Mouse (Mus musculus): ENCODE measurements around the gene Ryr1. TPM values are rescaled to one million over a fixed set of nuclear protein-coding genes. Genes with fewer than 3 reads are reported as not detected.

The Ryr1 gene
- under 1 TPM; 0.03 to 0.08 TPM for total RNA-seq (2021)

GRCm38 (mm10) chr7:29124970-29125369, at the start of gene Ryr1:
TSS of gene Ryr1 (minus strand) at chr7:29125179.
- no peak for DNase-seq
- intact Hi-C loops (cut with DNase I): loop anchor here (5.0 kb wide), 1 partner anchor 122 kb away; the partner anchor contains the start of gene 2200002D01Rik

GRCm38 (mm10) chr7:29172390-29173016, 47.5 kb upstream of the Ryr1 start:
- no peak for DNase-seq
- intact Hi-C loops (cut with DNase I): loop anchor here (10.0 kb wide), 2 partner anchors 352 to 408 kb away; partner anchors contain the start of genes Nfkbib and Sirt2

DNA sequence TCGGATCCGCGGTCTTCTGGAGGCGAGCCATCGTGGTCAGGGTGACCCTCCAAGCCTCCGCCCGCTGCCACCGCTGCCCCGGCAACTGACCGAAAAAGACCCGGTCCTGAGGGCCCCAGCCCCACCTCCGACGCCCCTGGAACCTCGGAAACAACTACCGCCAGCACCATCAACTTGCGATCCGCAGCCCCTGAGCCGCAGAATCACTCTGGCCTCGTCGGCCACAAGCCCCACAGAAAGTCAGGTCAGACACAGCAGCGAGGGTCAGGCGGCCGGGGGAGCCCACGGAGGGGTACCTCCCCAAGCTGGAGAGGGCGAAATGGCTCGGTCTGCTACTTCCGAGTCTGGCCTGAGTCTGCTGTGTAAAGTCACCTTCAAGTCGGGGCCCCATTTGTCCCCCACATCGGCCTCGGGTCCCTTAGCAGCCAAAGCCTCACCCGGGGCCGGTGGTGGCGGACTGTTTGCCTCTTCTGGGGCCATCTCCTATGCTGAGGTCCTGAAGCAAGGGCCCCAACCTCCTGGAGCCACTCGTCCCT, 46.7 kb upstream of the Ryr1 start:
- intact Hi-C loops (cut with DNase I): loop anchor here (10.0 kb wide), 2 partner anchors 353 to 407 kb away; partner anchors contain the start of genes Nfkbib and Sirt2
- no peak for DNase-seq

DNA sequence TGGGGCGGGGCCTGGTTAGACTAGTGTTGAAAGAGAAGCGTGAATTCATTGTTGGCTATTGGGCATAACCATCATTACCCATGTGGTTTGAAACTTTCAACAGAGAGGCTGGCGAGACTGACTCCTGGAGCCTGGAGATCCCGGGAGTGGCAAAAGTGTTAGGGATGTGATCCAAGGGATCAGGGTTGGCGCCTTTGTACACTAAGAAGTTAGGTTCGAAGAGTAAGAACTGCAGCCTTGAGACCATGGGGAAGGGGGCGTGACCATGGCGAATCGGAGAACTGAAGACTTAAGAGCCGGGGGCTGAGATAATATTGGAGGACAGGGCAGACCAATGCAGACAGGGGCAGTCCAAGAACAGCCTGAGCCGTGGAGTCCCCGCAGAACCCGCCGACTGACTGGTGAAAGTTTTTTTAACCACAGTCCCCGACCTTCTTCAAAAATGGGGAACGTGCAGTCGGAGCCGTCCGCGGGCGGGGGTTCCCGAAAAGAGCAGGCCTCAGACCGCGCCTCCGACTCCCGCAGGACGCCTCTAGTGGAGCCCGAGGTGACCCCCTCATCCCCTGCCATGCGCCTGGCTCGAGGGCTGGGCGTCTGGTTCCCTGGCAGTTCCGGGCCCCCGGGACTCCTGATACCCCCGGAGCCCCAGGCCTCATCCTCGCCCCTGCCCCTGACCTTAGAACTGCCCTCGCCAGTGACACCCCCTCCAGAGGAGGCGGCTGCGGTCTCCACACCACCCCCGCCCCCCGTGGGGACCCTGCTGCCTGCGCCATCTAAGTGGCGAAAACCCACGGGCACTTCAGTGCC, 46.0 kb upstream of the Ryr1 start:
- peak in 1 of 2 experiments; percentile 24 for DNase-seq
- intact Hi-C loops (cut with DNase I): loop anchor here (10.0 kb wide), 2 partner anchors 354 to 406 kb away; partner anchors contain the start of genes Nfkbib and Sirt2

DNA sequence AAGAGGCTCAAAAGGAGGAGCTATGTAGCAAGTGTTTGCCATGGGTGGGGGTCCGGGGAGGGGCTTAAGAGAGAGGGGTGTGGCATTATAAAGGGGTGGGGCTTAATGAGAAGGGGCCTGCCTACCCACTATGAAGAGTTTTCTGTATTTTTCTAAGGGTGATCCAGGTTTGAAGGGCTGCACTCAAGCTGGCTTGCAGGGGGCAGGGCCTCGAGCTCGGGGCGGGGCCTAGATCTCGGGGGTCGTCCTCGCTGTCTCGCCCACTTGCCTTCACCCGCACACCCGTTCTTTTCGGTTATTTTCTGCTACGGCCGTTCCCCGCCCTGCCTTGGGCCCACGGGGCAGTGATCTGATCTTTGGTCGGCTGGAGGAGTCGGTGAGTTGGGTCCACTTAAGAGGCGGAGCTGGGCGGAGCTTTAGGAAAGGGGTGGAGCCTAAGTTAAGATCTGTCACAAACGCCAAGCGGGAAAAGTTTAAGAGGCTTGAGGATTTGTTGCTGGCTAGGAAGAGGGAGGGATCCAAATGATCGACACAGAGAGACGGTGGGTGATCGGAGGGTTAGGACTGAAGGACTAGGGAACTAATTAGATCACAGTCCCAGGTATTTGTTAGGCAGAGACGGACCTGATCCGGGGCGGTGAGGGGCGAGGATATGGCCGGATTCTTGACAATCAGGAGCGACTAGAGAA, 45.2 kb upstream of the Ryr1 start, which contains the start of the genes Ggn and Spred3:
Gene Ggn, plus strand, starts transcription at position 145 of the 689 bp plus-strand sequence.
Gene Spred3, minus strand, starts transcription at position 346 of the 689 bp plus-strand sequence.
- DNase-seq: peak; percentile 79 to 83
- intact Hi-C loops (cut with DNase I): loop anchor here (10.0 kb wide), 2 partner anchors 355 to 405 kb away; partner anchors contain the start of genes Nfkbib and Sirt2

DNA sequence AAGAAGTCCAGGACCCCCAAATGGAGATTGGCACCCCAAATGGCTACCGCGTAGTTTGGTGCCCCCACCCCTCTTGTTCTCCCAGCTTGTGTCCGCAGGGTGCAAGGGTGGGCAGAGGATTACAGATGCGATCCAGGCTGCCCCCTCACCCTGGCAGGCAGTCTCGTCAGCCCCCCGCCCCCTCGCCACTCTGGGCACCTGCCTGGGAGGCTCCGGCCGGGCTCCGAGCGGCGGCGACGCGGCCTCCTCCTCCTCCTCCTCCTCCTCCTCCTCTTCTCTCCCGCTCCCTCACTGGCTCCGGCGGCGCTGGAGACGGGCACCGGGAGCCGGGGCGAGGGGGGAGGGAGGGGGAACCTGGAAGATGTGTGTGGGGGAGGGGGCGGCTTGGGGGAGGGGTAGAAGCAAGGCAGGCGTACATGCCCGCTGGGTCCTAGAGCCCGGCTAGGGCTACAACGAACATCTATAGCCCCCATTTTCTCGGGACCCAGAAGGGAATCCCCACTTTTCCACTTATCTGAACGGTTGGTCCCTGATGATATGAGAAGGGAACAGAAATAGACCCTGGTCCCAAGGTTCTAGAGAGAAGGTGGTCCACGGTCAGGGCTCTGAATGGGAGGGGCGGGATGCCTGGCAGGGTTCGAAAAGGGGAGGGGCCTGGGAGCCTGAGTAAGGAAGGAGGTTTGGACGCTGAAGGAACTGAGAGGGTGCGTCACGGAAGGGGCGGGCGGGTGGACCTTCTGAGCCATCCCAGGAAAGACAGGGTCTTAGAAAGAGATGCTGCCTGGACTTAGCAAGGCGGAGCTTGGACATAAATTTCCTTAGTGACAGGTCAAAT, 44.5 kb upstream of the Ryr1 start:
- DNase-seq: peak; percentile 77
- intact Hi-C loops (cut with DNase I): loop anchor here (10.0 kb wide), 2 partner anchors 355 to 405 kb away; partner anchors contain the start of genes Nfkbib and Sirt2

DNA sequence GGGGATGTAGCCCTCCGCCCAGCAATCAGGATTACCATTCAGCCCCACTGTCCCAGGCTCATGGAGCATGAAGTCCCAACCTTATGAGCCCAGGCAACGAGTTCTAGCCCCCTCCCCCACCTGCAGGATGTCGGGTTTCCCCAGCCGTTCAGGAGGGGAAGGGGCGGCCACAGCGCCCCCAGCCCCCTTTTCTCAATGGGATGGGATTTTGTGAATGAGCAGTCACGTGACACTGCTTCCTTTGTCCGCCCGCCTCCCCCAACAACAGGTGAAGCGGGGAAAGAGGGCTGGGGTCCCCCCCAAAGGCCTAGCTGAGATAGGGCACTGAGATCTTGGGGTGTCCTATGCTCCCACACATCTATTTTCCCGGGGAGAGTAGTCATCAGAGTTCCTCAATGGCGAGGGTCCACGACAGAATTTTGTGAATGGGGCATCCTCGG, 43.8 kb upstream of the Ryr1 start:
- DNase-seq: no peak
- intact Hi-C loops (cut with DNase I): no loop called here

DNA sequence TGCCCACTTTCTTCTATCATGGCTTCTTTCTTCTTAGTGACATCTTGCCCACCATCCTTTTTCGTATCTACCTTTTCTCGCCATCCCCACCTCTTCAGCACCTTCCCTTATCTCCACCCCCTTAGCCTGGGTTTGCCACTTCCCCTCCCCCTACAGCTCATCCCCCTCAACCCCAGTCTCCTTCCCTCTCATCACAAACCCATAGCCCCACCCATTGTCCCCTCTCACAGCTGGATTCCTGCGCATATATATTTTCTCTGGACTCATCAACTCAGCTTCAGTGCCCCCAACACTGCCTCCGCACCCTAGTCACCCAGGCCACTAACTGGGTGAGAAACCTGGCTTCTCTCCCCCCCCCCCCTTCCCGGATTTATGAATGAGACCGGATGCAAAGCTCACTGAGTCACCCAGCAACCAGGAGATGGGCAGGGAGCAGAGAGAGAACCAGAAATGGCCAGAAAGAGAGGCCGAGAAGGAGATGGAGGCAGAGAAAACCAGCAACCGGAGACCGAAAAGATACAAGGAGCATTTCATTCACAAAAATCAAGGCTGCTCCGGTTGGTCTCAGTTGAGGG, 43.2 kb upstream of the Ryr1 start:
- intact Hi-C loops (cut with DNase I): no loop called here
- DNase-seq: no peak

DNA sequence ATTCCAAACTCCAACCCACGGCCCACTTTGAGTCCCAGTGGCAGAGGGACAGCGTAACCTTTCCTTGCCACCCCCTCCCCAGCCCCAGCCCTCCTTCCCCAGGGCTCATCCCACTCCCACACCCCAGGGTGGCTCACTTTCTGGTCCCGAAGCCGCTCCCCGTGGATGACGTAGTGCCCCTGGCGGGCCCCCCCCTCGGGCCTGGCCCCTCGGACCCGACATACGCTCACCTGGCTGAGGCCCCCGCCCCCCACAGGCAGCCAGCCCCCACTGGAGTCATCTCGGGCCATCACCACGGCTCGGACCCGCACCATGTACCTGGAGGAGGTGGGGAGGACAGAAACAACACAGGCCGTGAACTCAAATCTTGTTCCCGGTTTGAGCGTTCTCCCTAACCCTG, 42.7 kb upstream of the Ryr1 start:
- no peak for DNase-seq
- intact Hi-C loops (cut with DNase I): no loop called here

DNA sequence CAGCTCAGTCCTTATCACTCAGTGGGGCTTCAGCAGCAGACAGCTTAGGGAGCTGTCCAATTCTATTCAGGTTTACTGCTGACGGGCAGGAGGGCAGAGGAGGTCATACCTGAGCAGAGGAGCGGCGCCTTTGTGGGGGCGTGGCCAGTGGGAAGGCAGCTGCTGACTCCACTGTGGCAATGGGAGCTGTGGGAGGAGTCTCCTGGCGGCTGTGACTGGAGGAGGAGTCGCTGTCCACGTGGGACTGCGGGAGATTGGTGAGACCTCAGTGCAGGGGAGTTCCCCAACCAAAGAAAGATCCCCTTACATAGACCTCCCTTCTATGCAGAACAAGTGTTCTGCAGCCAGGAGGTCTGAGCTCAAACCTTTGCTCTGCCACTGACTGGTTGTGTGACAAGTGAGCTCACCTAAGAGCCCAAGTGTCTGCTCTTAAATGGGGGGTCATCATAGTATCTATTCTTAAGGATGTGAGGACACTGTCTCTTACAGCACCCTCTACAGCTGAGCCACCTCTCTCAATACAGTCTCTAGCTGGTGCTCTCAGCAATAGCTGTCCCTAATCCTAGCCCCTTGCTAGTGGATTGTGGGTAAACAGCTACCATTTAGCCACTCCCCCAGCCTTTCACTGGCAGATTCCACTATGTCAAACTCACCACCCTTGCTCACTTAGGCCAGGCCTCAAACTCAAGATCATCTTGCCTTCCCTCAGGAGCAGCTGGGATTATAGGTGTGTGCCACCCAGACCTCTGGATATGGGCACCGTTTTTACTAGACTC, 38.0 kb upstream of the Ryr1 start:
- intact Hi-C loops (cut with DNase I): no loop called here
- DNase-seq: no peak

- intact Hi-C loops (cut with DNase I): no loop called here
- no peak for DNase-seq
Measured at GRCm38 (mm10) chr7:29162294-29162693, 37.3 kb upstream of the Ryr1 start.

- intact Hi-C loops (cut with DNase I): loop anchor here (2.0 kb wide), 1 partner anchor 19 kb away; no protein-coding TSS in a partner anchor
Measured at GRCm38 (mm10) chr7:29158264-29158663, 33.3 kb upstream of the Ryr1 start.

GRCm38 (mm10) chr7:29155838-29156782, 31.1 kb upstream of the Ryr1 start, which contains the start of gene Fam98c:
TSS of gene Fam98c (minus strand) at chr7:29156234.
- intact Hi-C loops (cut with DNase I): no loop called here
- DNase-seq: peak; percentile 83

More at GRCm38 (mm10) chr7:29158264-29158663, 33.3 kb upstream of the Ryr1 start:
- no peak for DNase-seq

GRCm38 (mm10) chr7:29155196-29155837, 30.3 kb upstream of the Ryr1 start:
- intact Hi-C loops (cut with DNase I): no loop called here
- DNase-seq: peak; percentile 87 to 88

GRCm38 (mm10) chr7:29154018-29154720, 29.2 kb upstream of the Ryr1 start:
- intact Hi-C loops (cut with DNase I): no loop called here

GRCm38 (mm10) chr7:29151486-29151885, 26.5 kb upstream of the Ryr1 start:
- intact Hi-C loops (cut with DNase I): no loop called here
- DNase-seq: no peak

More at GRCm38 (mm10) chr7:29154018-29154720, 29.2 kb upstream of the Ryr1 start:
- no peak for DNase-seq
